Mouse (Mus musculus) kidney, postnatal 0 days (tissue): ENCODE results near the gene Idh2. TPM values are rescaled to one million over a fixed set of nuclear protein-coding genes. Genes with fewer than 3 reads are reported as not detected.

Experiments used
- ATAC-seq: fragments of 200-750 bp; cut with Nextera tagmentation; replicated peaks from 2 replicates; pipeline ENCODE4 v1.8.0; 2017; ENCODE audit warnings: low read depth, moderate number of reproducible peaks, moderate TSS enrichment, moderate library complexity; ENCODE audit not compliant: low FRiP score
- DNase-seq: peaks from one replicate; pipeline ENCODE4 v3.0.0-alpha.2; 2016; ENCODE audit warnings: low spot score
- H3K27ac ChIP-seq: fragments of 300-500 bp; sonication (generic); 2 replicates; pipeline ENCODE4 v1.5.1; 2014; ENCODE audit warnings: mild to moderate bottlenecking
- H3K27me3 ChIP-seq: fragments of 300-500 bp; sonication (generic); 2 replicates; pipeline ENCODE4 v1.6.1; 2014; ENCODE audit warnings: low read length, mixed read lengths; ENCODE audit not compliant: insufficient read depth
- H3K36me3 ChIP-seq: fragments of 300-500 bp; sonication (generic); 2 replicates; pipeline ENCODE4 v1.6.1; 2014; ENCODE audit warnings: low read length, mixed read lengths; ENCODE audit not compliant: insufficient read depth
- H3K4me1 ChIP-seq: fragments of 300-500 bp; sonication (generic); replicated peaks from 2 replicates; pipeline ENCODE4 v1.6.1; 2014; ENCODE audit warnings: antibody characterized with exemption, low read length, mixed read lengths; ENCODE audit not compliant: insufficient read depth
- H3K4me2 ChIP-seq: fragments of 300-500 bp; sonication (generic); 2 replicates; pipeline ENCODE4 v1.6.1; 2014; ENCODE audit warnings: mild to moderate bottlenecking, low read length, moderate library complexity, mixed read lengths
- H3K4me3 ChIP-seq: fragments of 300-500 bp; sonication (generic); replicated peaks from 2 replicates; pipeline ENCODE4 v1.5.1; 2014; ENCODE audit warnings: low read depth, low read length
- H3K9ac ChIP-seq: fragments of 300-500 bp; sonication (generic); 2 replicates; pipeline ENCODE4 v1.6.1; 2014; ENCODE audit warnings: low read depth, low read length
- H3K9me3 ChIP-seq: fragments of 300-500 bp; sonication (generic); replicated peaks from 2 replicates; pipeline ENCODE4 v1.6.1; 2016; ENCODE audit warnings: low read length, inconsistent platforms, mixed read lengths
- CTCF ChIP-seq: IDR thresholded peaks from 2 replicates; pipeline ENCODE4 v1.5.1; 2016; ENCODE audit warnings: antibody characterized with exemption, low read depth, mild to moderate bottlenecking, moderate library complexity
- WGBS: fragments of 180-500 bp; shearing (Covaris S2); extraction: QIAGEN DNeasy Blood & Tissue Kit; methylation state at CpG from one replicate; pipeline ENCODE4 v1.1.7; 2014; 5-methylcytosine and 5-hydroxymethylcytosine counted together
- polyA plus RNA-seq: library from polyadenylated mRNA; unstranded; fragments of >200 nt; fragmentation: Nextera tagmentation; extraction: Ambion mirVana; gene quantifications from 2 replicates; pipeline ENCODE4 v1.2.1, GENCODE M21; 2015

Gene Idh2
- polyA plus RNA-seq: 630 and 689 TPM in 2 replicates

DNA sequence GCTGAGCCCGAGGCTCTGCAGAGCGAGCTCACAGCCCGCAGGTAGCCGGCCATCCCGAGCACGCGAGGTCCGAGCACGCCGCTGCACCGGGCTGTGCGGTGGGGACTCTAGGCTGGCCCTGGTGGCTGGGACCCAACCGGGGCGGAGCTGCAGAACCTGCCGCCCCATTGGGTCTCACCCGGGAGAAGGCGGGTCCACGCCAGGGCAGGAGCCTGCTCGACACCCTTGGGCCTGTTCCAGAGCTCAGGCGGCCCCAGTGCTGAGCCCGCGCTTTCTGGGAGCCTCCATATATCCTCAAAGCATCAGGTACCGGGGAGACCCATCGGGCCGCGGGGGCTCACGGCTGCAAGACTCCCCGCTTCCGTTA lies at the start of gene Idh2:
TSS of gene Idh2 (minus strand) at position 169 of the 367 bp plus-strand sequence.
- peak; percentile 95 for ATAC-seq
- no peaks in the 10 kb centered on the region for H3K27me3 ChIP-seq

DNA sequence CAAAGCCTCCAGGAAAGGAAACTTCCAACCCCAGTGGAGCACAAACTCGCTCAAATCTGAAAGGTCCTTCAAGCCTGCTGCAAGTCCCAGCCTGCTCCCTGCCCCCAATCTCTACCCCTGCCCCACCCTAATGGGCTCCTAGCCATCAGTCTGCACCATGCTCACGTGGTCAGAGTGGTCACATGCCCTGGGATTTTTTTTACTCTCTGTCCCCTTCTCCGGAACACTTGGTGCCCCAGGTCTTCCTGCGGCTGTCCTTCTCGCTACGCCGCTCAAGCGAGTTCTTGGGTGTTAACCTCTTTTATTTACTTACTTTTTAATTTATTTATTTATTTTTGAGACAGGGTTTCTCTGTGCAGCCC lies 45.7 kb upstream of the Idh2 start:
- peaks cover 17% of the 10 kb centered on the region for H3K4me1 ChIP-seq
- ATAC-seq: peak; percentile 85
- peak overlapping the region; percentile 0; the same call in 1 of the 2 replicates for H3K9ac ChIP-seq
- H3K27ac ChIP-seq: peak overlapping the region; percentile 90
- H3K4me3 ChIP-seq: no peak overlapping the region
- no peak overlapping the region for H3K4me2 ChIP-seq
- peak; percentile 72 for DNase-seq
- H3K27me3 ChIP-seq: no peaks in the 10 kb centered on the region
- WGBS: 32% methylated on average over 8 of the region's 8 CpGs
- H3K36me3 ChIP-seq: no peaks in the 10 kb centered on the region
- TF ChIP-seq CTCF: no peak
- no peaks in the 10 kb centered on the region for H3K9me3 ChIP-seq

More for the DNA sequence above, at the start of gene Idh2:
- Histone ChIP-seq H3K4me1 (peaks cover 19% of the 10 kb centered on the region; the same call in 1 of the 2 replicates), H3K27ac (peak within 1 kb of the TSS; percentile 95), H3K4me2 (peak within 1 kb of the TSS; percentile 75), H3K9me3 (no peaks in the 10 kb centered on the region), H3K4me3 (peak within 1 kb of the TSS; percentile 62), H3K36me3 (no peaks in the 10 kb centered on the region), H3K9ac (peak within 1 kb of the TSS; percentile 86)
- DNase-seq: peak; percentile 95
- 2% methylated on average over 29 of the region's 29 CpGs for WGBS
- 0 out of 2 replicates have a peak, but pooled peaks have one; percentile 4 for TF ChIP-seq CTCF

DNA sequence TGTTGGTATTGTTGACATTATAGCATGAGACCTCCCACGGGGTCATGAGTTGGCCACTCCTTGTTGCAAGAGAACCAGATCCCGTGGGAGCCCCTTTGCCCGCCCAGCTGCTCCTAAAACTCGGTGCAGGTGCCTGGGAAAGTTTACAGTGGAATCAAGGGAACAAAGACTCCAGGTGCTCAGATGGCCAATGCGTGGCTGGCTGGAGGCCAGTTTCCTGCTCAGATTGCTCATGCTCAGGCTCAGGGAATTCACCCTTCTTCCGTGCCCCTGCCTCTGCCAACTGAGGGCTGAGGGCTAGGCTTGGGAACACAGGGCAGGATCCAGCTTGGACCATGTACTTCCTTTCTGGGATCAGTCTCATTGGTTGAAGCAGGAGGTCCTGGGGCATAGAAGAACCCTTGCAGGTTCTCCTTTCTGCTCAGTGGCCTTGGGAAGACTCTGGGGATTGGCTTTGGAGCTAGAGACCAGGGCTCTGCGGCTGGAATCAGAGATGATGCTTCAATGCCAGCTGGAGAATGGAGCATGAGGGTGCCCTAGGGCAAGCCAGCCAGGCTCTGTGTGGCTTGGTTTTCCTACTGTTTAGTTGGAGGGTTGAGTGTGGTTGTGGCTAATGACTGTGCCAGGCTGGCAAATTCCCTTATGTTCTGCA lies 45.2 kb upstream of the Idh2 start:
- Histone ChIP-seq H3K4me3 (no peak overlapping the region), H3K27me3 (no peaks in the 10 kb centered on the region), H3K9ac (peak overlapping the region; percentile 0; the same call in 1 of the 2 replicates), H3K36me3 (no peaks in the 10 kb centered on the region), H3K27ac (peak overlapping the region; percentile 90), H3K9me3 (no peaks in the 10 kb centered on the region), H3K4me1 (peaks cover 17% of the 10 kb centered on the region), H3K4me2 (no peak overlapping the region)
- WGBS: 33% methylated on average over 7 of the region's 7 CpGs
- no peak for TF ChIP-seq CTCF
- DNase-seq (peak; percentile 59), ATAC-seq (peak; percentile 52; the same call in 1 of the 2 replicates)

DNA sequence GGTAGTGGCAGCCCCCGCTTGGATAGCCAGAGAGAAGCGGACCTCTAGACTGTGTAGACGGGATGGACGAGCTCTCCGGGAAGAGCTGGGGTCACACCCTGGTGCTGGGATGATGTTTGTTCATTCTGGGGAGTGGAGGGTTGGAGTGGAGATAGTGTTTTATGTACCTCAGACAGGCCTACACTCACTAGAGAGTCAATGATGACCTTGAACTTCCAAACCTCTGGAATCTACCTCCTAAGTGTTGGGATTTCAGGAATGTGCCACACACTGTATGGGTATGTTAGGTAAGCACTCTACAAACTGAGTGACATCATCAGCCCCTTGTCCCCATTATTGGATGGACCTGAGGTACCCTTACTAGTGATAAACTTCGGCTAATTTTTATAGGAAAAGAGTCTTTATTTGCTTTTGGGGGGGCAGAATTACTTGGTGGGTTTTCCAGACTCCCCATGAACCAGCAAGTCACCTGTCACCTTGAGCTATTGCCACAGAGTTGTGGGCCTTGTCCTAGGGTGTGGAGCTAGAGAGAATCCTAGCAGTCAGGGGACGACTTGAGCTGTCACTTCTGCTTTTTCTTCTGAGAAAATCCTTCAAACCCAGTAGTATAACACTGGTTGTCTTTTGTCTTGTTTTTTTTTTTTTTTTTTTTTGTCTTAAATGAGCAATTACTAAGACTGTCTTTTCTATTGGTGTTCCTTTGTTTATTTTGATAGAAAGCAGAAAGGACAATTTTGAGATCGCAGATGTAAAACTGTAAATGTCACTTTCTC lies 43.5 kb upstream of the Idh2 start:
- no peaks in the 10 kb centered on the region for H3K27me3 ChIP-seq
- TF ChIP-seq CTCF: no peak
- no peak overlapping the region for H3K9ac ChIP-seq
- WGBS: 87% methylated on average over 8 of the region's 8 CpGs
- H3K4me1 ChIP-seq: peaks cover 17% of the 10 kb centered on the region
- DNase-seq (no peak), ATAC-seq (no peak)
- H3K4me3 ChIP-seq: no peak overlapping the region
- no peak overlapping the region for H3K27ac ChIP-seq
- H3K9me3 ChIP-seq: no peaks in the 10 kb centered on the region
- H3K4me2 ChIP-seq: no peak overlapping the region
- H3K36me3 ChIP-seq: no peaks in the 10 kb centered on the region

DNA sequence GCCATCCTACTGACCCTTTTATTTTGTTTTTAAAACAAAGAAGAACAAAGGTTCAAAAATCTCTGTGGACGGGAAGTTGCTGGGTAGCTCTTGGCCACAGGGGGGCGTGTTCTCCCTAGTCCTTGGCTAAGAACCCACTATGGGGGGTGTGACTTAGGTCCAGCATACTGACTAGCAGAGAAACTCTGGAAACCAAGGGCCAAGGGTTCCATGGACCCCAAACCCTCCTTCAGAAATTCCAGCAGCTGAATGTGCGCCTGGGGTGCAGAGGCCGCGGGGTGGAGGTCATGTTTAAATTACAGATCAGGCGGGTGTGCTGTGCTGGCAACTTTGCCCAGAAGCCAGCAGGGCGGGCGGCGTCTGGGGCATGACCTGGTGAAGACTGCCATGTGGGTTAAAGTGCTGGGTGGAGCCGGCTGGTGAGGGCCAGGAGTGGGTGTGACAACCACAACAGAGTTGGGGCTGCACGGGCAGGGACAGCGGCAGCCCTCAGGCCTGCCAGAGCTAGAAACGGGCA lies 41.6 kb upstream of the Idh2 start:
- WGBS: 33% methylated on average over 13 of the region's 13 CpGs
- TF ChIP-seq CTCF: peak; percentile 76
- H3K9me3 ChIP-seq: no peaks in the 10 kb centered on the region

DNA sequence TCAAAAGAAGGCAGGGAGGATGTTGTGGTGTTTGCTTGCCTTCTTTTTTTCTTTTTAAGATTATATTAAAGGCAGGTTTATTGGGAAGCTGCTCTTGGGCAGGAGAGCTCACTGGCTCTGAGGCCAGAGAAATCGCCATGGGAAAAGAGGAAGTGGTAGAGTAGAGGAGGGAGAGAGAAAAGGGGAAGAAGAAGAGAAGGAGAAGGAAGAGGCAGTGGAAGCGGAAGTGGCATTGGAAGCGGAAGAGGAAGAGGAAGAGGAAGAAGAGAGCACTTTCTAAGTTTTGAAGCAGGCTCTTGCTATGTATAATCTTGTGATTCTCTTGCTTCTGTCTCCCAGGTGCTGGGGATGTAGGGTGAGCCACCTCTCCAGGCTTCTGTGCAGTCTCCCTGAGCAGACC lies 39.5 kb upstream of the Idh2 start:
- no peak overlapping the region for H3K4me2 ChIP-seq
- peaks cover 6% of the 10 kb centered on the region; the same call in 1 of the 2 replicates for H3K4me1 ChIP-seq
- H3K9me3 ChIP-seq: no peaks in the 10 kb centered on the region
- no peak for DNase-seq
- no peak overlapping the region for H3K4me3 ChIP-seq
- ATAC-seq: no peak
- H3K9ac ChIP-seq: no peak overlapping the region
- H3K27ac ChIP-seq: no peak overlapping the region
- no peaks in the 10 kb centered on the region for H3K27me3 ChIP-seq
- H3K36me3 ChIP-seq: no peaks in the 10 kb centered on the region
- TF ChIP-seq CTCF: no peak
- 79% methylated on average over 3 of the region's 3 CpGs for WGBS

More for the DNA sequence above, 41.6 kb upstream of the Idh2 start:
- Histone ChIP-seq H3K27me3 (no peaks in the 10 kb centered on the region), H3K9ac (no peak overlapping the region), H3K4me3 (no peak overlapping the region), H3K27ac (0 out of 2 replicates have a peak overlapping the region, but pooled peaks have one; percentile 31), H3K4me1 (peaks cover 17% of the 10 kb centered on the region), H3K4me2 (no peak overlapping the region), H3K36me3 (no peaks in the 10 kb centered on the region)
- ATAC-seq: 0 out of 2 replicates have a peak, but pooled peaks have one; percentile 16
- peak; percentile 79 for DNase-seq
